Mouse (Mus musculus) macrophage (primary cell): ENCODE results near the gene Plekhs1. TPM values are rescaled to one million over a fixed set of nuclear protein-coding genes. Genes with fewer than 3 reads are reported as not detected.
"Not testable (repeated sequence)": the region's sequence is repeated elsewhere in the genome, so short reads cannot be mapped to it uniquely, and the experiment has no call there.

Experiments used
- H3K27ac ChIP-seq: fragments of 350-480 bp; formaldehyde crosslinking; 2 replicates; pipeline ENCODE4 v1.9.0; 2021
- H3K36me3 ChIP-seq: fragments of 350-480 bp; formaldehyde crosslinking; 2 replicates; pipeline ENCODE4 v1.9.0; 2021; ENCODE audit errors: inconsistent target
- H3K4me3 ChIP-seq: fragments of 350-480 bp; formaldehyde crosslinking; 2 replicates; pipeline ENCODE4 v1.9.0; 2021; ENCODE audit errors: inconsistent target
- H3K79me2 ChIP-seq: fragments of 350-480 bp; formaldehyde crosslinking; 2 replicates; pipeline ENCODE4 v1.9.0; 2021; ENCODE audit errors: inconsistent target
- WGBS: methylation state at CpG from one replicate; pipeline ENCODE4 v1.1.7; 2026; ENCODE audit warnings: inconsistent platforms; ENCODE audit not compliant: missing documents; 5-methylcytosine and 5-hydroxymethylcytosine counted together
- polyA plus RNA-seq: library from polyadenylated mRNA; stranded (reverse); fragments of 250-400 nt; gene quantifications from 3 replicates; pipeline ENCODE4 v1.2.4, GENCODE M21; 2018; ENCODE audit warnings: inconsistent platforms

Gene Plekhs1
- polyA plus RNA-seq, 1 experiment from 2014 or later, result not detected

GRCm38 (mm10) chr19:56530529-56530928, 69.1 kb downstream of the Plekhs1 start:
- H3K4me3 ChIP-seq, H3K36me3 ChIP-seq, H3K79me2 ChIP-seq, H3K27ac ChIP-seq: not testable (repeated sequence)
- no CpG with 5 or more reads among the region's 11 CpGs for WGBS

- no peak overlapping the region for H3K4me3 ChIP-seq
- H3K79me2 ChIP-seq, result no peaks in the 10 kb centered on the region
- no peak overlapping the region for H3K27ac ChIP-seq
- 94% methylated on average over 10 of the region's 12 CpGs for WGBS
- H3K36me3 ChIP-seq, result peaks cover 4% of the 10 kb centered on the region; the same call in 1 of the 2 replicates
Measured at GRCm38 (mm10) chr19:56531251-56531650, 69.8 kb downstream of the Plekhs1 start.

GRCm38 (mm10) chr19:56533291-56534071, 72.0 kb downstream of the Plekhs1 start:
- 91% methylated on average over 14 of the region's 14 CpGs for WGBS
- peaks cover 21% of the 10 kb centered on the region; the same call in 1 of the 2 replicates for H3K36me3 ChIP-seq
- H3K79me2 ChIP-seq, result no peaks in the 10 kb centered on the region
- no peak overlapping the region for H3K4me3 ChIP-seq
- H3K27ac ChIP-seq, result no peak overlapping the region

GRCm38 (mm10) chr19:56534337-56534736, 72.9 kb downstream of the Plekhs1 start:
- 100% methylated on average over 3 of the region's 3 CpGs for WGBS
- Histone ChIP-seq H3K36me3 (peaks cover 28% of the 10 kb centered on the region; the same call in 1 of the 2 replicates), H3K79me2 (no peaks in the 10 kb centered on the region), H3K4me3 (no peak overlapping the region), H3K27ac (no peak overlapping the region)

- H3K27ac ChIP-seq, result no peak overlapping the region
- WGBS, result 24% methylated on average over 9 of the region's 9 CpGs
- H3K79me2 ChIP-seq, result no peaks in the 10 kb centered on the region
- H3K36me3 ChIP-seq, result peaks cover 35% of the 10 kb centered on the region; the same call in 1 of the 2 replicates
- H3K4me3 ChIP-seq, result no peak overlapping the region
Measured at GRCm38 (mm10) chr19:56535064-56535463, 73.6 kb downstream of the Plekhs1 start.

GRCm38 (mm10) chr19:56535765-56536164, 74.3 kb downstream of the Plekhs1 start:
- H3K27ac ChIP-seq, result no peak overlapping the region

More at GRCm38 (mm10) chr19:56535765-56536164, 74.3 kb downstream of the Plekhs1 start:
- Histone ChIP-seq H3K4me3 (no peak overlapping the region), H3K79me2 (no peaks in the 10 kb centered on the region), H3K36me3 (peaks cover 42% of the 10 kb centered on the region; the same call in 1 of the 2 replicates)
- WGBS, result 82% methylated on average over 8 of the region's 9 CpGs

Other genes starting within 250 kb of the Plekhs1 start
- gene Habp2, start 174.5 kb upstream of the Plekhs1 start, polyA plus RNA-seq, result not detected in 3 replicates
- gene Nrap, start 71.6 kb upstream of the Plekhs1 start, polyA plus RNA-seq, result 0.38 to 0.87 TPM (median 0.82 TPM) in 3 replicates
- gene Casp7, start 64.5 kb upstream of the Plekhs1 start, polyA plus RNA-seq, result 21.3 to 42.3 TPM (median 28.0 TPM) in 3 replicates
- 9.9 to 18.5 TPM (median 11.4 TPM) in 3 replicates for gene Dclre1a, start 86.6 kb downstream of the Plekhs1 start, polyA plus RNA-seq
- 5.8 to 7.3 TPM (median 6.6 TPM) in 3 replicates for gene Nhlrc2, start 86.6 kb downstream of the Plekhs1 start, polyA plus RNA-seq